Mouse (Mus musculus) ovary, adult 18-20 months (tissue): ENCODE results near the gene Btbd18.
"Not testable (repeated sequence)": the region's sequence is repeated elsewhere in the genome, so short reads cannot be mapped to it uniquely, and the experiment has no call there.

ENCODE experiments used
- DNase-seq: peaks from one replicate; pipeline ENCODE4 v3.0.0; 2022; ENCODE audit warnings: low spot score, mixed read lengths

Gene Btbd18

GRCm38 (mm10) chr2:84647051-84647568 lies 11.8 kb upstream of the Btbd18 start:
- DNase-seq = no peak

GRCm38 (mm10) chr2:84648369-84648768 lies 10.5 kb upstream of the Btbd18 start:
- DNase-seq = no peak

GRCm38 (mm10) chr2:84649674-84650073 lies 9.2 kb upstream of the Btbd18 start:
- no peak for DNase-seq

- DNase-seq = peak; percentile 86
These were observed 8.2 kb upstream of the Btbd18 start, which contains the start of gene Ctnnd1 for GRCm38 (mm10) chr2:84650464-84651195. TSS of gene Ctnnd1 (minus strand) at chr2:84650765.

DNA sequence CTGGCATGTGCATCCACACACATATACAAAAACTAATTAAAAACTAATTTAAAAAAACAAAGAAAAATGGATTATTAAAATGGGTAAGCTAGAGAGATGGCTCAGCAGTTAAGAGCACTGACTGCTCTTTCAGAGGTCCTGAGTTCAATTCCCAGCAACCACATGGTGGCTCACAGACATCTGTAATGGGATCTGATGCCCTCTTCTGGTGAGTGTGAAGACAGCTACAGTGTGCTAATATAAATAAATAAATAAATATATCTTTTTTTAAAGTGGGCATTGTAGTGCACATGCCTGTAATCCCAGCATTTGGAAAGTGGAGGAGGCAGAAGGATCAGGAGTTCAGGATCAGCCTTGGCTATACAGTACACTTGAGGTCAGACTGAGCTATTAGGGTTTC lies 5.5 kb upstream of the Btbd18 start:
- no peak for DNase-seq

- no peak for DNase-seq
These were observed 3.0 kb upstream of the Btbd18 start for GRCm38 (mm10) chr2:84655864-84656263.

DNA sequence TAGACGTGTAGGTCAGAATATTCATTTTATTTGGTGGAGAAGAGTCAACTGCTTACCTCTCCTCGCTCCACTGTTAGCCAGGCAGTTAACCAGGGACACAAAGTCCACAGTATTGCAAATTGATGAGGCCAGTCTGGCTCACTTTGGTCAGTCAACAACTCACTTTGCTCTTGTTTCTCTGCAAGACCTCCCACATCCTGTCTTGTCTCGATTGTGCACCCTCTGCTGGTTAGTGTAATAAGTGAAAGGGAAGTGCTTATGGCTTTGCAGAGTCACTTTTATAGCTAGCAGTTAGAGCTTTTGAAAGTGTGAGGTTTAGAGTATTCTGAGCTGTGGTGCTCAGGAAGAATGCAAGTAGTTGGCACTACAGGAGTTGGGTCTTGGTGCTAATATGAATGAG lies 1.4 kb downstream of the Btbd18 start:
- no peak for DNase-seq

DNA sequence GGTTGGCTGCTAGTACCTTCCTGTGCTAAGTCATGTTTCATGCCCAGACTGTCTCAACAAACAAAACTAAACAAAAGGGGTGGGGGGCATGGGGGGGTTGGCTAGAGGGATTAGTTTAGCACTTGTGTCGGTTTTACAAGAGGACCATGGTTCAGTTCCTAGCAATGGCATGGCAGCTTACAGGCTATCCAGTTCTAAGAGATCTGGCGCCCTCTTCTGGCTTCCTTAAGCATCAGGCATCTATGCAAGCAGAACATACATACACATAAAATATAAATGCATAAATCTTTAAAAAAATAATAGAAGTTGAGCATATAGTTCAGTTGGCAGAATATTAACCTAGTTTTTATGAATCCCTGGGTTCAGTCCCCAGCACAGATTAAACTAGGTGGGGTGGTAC lies 4.0 kb downstream of the Btbd18 start:
- no peak for DNase-seq

- DNase-seq = no peak
These were observed 7.2 kb downstream of the Btbd18 start for GRCm38 (mm10) chr2:84666081-84666480.

GRCm38 (mm10) chr2:84669828-84670568 lies 11.1 kb downstream of the Btbd18 start:
- no peak for DNase-seq

GRCm38 (mm10) chr2:84670569-84670933 lies 11.7 kb downstream of the Btbd18 start, which contains the start of gene Selenoh:
TSS of gene Selenoh (minus strand) at chr2:84670770.
- peak; percentile 66 for DNase-seq

DNA sequence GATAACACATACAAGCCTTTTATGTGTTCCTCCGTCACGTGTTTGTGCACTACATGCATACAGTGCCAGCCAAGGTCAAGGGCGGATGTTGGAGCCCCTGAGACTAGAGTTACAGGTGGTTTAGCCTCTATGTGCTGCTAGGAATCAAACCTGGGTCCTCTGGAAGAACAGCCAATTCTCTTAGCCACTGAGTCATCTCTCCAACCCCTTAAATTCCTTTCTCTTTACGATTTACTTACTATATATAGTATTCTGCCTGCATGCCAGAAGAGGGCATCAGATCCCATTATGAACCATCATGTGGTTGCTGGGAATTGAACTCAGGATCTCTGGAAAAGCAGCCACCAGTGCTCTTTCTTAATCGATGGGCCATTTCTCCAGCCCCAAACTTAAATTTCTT lies 12.7 kb downstream of the Btbd18 start:
- DNase-seq = not testable (repeated sequence)

DNA sequence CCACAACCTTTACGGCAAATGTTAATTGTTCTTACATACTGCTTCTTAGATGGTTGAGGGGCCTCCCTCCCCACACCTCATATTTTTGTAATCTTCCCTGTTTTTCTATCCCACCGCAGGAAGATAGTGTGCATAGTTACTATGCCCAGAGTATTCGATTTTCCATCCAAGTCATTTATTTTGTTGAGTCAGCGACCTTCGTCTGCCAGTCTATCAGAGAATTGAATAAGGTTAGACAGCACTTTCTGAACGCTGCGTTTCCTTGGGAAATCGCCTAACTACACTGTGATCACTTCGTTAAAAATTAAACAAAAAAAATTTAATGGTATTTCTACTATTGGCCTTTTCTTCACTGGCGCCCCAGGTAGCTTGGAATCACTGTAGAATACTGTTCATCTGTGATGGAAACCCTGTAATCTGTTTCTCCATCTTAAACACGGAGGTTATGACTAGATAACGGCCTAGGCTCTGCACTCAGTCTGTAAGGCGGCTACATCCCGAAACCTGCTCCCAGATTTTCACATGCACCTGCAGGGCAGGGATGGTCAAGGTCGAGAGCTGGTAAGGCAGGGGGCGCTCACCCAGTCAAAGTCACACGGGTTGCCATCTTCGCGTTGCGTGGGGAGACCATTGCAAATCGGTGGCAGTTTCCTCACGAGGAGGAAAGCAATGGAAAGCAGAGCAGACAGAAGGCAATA lies 18.5 kb downstream of the Btbd18 start:
- DNase-seq = no peak

DNA sequence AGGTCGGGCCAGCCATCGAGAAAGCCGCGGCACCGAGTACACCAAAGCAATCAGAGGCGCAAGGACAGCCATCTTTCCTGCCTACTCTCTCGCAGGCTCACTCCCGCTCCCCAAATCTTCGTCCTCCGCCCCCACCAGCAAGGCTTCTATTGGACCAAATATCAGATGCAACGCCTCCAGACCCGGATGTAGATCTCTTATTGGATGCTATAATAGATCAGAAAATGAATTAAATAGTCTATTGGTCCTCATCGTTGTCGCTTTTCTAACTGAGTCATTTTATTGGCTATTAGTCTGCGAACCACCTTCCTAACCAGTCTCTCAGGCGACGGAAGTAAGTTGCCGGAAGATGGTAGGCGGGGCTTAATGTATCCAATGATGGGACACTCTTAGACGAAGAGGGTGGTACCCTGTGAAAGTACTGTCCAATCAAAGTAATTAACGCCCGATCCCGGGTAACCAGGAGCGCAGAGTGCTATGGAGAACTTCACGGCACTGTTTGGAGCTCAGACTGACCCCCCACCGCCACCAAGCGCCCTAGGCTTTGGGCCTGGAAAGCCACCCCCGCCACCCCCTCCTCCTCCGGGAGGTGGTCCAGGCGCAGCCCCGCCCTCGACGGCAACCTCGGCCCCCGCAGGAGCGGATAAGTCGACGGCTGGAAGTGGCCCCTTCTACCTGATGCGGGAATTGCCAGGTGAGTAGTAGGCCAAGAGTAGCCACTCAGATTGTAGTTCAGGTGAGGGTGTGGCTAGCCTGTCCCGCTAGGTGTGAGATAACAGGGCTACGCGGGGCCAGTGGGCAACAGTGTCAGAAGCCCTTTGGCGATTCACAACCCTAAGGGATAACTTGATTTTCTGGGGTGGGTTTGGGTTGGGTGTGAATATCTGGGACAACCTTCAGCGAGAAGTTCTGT lies 19.3 kb downstream of the Btbd18 start, which contains the start of the genes Gm28635 and Med19:
Gm28635 (minus strand) TSS at position 74 of the 913 bp plus-strand sequence.
Med19 (plus strand) TSS at position 435 of the 913 bp plus-strand sequence.
- DNase-seq = peak; percentile 93

DNA sequence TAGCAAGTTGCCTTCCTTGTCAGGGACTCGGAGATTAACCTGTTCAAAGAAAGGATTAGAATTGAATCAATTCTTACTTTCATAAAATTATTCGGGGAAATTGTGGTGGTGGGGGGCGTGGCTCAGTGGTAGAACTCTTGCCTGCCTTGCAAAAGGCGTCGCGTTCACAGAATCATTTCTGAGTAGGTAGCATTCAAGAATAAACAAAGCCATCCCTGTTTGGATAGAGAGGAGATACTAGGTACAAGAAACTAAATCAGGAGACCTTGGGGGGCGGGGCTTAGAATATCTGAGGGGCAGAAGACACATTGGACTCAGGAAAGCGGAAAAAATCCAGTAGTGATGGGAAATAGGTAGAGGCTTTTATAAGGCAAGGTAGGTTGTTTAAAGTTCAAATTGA lies 20.1 kb downstream of the Btbd18 start, which contains the start of gene Tmx2:
Tmx2 (minus strand) TSS at position 125 of the 400 bp plus-strand sequence.
- no peak for DNase-seq

GRCm38 (mm10) chr2:84682605-84683183 lies 23.8 kb downstream of the Btbd18 start:
- DNase-seq = no peak

DNA sequence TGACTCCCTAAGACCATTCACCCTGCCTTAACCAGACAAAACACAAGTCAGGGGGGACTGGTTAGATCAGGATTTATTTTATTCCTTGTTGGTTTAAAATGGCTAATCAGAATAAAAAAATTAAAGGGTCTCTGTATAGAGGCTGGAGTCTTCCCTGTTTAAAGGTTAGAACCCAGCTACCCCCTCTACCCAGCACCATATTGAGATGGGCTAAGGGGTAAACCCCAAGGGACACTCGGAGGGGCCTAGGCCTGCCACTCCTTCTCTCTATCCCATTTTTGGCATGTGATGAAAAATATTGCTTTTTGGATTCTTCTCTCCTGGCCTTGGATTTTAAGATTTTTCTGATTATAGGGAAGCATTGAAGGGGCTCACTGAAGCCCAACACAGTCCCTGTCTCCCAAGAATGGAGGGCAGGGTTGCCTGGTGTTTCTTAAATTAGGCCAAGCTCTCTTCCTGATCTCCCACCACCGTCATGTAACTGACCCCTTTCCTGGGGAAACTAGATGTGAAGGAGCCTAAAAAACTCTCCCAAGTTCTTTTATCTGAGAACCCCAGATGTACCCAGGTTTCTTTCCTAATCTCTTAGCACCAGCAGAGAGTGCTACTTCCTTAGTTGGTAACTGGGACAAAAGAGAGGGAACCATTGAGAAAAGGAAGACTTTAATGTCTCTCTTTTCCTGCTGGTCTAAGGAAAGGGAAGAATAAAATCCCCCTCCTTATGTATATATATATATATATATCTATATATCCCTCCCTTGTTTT lies 29.4 kb downstream of the Btbd18 start:
- no peak for DNase-seq

- no peak for DNase-seq
These were observed 31.2 kb downstream of the Btbd18 start for GRCm38 (mm10) chr2:84690050-84690449.

GRCm38 (mm10) chr2:84695007-84695695 lies 36.3 kb downstream of the Btbd18 start:
- no peak for DNase-seq
